ENCODE assay signal across 16 mouse cellular contexts in the genomic region with DNA sequence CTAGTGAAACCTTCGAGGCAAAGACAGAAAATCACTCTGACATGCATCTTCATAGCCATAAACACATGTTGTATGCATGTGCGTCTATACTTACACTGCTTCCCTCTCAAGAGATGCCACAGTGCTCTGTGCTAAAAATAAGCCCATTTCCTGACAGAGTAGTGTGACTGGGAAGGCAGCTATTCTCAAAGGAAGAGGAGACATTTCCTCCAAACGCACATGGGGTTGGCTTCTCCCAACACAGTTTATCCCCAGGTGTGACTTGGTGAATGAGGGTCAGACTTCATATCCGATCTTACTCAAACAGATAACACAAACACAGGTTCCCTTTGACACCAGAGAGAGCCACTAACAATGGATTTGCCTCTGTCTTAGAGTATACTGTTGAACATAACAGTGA.
"Had no signal": no experiment of that assay in that cellular context is flagged by ENCODE, and none has a peak within 500 bp of the region (broad histone marks: within the 10 kb centered on the region; RNA-seq: fewer than 3 reads in every experiment).

No protein-coding gene starts in this region.

- H3K4me3 ChIP-seq: kidney, embryonic 15.5 days; limb, embryonic 12.5 days; limb, embryonic 15.5 days; megakaryocyte, embryonic 14.5 days; midbrain, embryonic 10.5 days had no signal

- H3K9ac ChIP-seq: kidney, embryonic 15.5 days; limb, embryonic 12.5 days; limb, embryonic 15.5 days; liver, embryonic 14.5 days; liver, postnatal 0 days had no signal

- H3K27ac ChIP-seq: kidney, embryonic 15.5 days; limb, embryonic 12.5 days; limb, embryonic 15.5 days; liver, embryonic 14.5 days; midbrain, embryonic 10.5 days; stomach, postnatal 0 days had no signal

- ATAC-seq: liver, postnatal 0 days had no signal

- H3K4me2 ChIP-seq: kidney, embryonic 15.5 days; limb, embryonic 12.5 days; limb, embryonic 15.5 days; liver, embryonic 11.5 days had no signal

- H3K9me3 ChIP-seq: kidney, embryonic 15.5 days; limb, embryonic 12.5 days; limb, embryonic 15.5 days; midbrain, embryonic 10.5 days had no signal

- DNase-seq: kidney, adult 8-10 months; kidney, postnatal 10 days; left cerebral cortex, postnatal 4 days; liver, postnatal 0 days; midbrain, embryonic 14.5 days; thymus, adult 2 months; thymus, postnatal 14 days; thymus, postnatal 4 days had no signal

- H3K36me3 ChIP-seq: kidney, embryonic 15.5 days; limb, embryonic 12.5 days; limb, embryonic 15.5 days; midbrain, embryonic 10.5 days had no signal

- H3K4me1 ChIP-seq: kidney, embryonic 15.5 days; limb, embryonic 12.5 days; limb, embryonic 15.5 days had no signal

- H3K27me3 ChIP-seq: kidney, embryonic 15.5 days; limb, embryonic 12.5 days; limb, embryonic 15.5 days; megakaryocyte, embryonic 14.5 days had no signal
